Mouse (Mus musculus) thymus, postnatal 0 days (tissue): ENCODE results near the gene Olfr1385. TPM values are rescaled to one million over a fixed set of nuclear protein-coding genes. Genes with fewer than 3 reads are reported as not detected.
"Not testable (repeated sequence)": the region's sequence is repeated elsewhere in the genome, so short reads cannot be mapped to it uniquely, and the experiment has no call there.

Experiments used
- DNase-seq: peaks from one replicate; pipeline ENCODE4 v3.0.0-alpha.2; 2015; ENCODE audit warnings: low spot score
- polyA plus RNA-seq: library from polyadenylated mRNA; unstranded; fragments of >200 nt; fragmentation: Nextera tagmentation; extraction: Ambion mirVana; gene quantifications from 2 replicates; pipeline ENCODE4 v1.2.1, GENCODE M21; 2015

The Olfr1385 gene
- polyA plus RNA-seq = not detected in 2 replicates

DNA sequence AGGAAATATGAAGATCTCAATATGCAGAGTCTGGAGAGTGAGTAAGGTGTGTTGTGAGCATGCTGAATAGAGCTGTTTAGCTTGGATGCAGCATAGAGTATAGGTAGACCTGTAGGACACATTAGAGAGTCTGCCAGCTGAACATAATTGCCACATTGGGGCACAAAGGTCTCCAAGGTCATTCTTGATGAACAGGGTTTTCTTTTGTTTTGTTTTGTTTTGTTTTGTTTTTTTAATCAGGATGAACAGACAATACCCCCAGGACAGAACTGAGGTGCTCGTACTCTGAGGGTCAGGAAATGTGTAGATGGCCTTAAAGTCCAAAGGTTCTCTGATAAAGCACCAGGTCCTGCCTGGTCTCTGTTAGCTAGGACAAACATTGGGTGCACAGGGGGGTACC, at the start of gene Olfr1385:
TSS of gene Olfr1385 (plus strand) at position 301 of the 400 bp plus-strand sequence.
- not testable (repeated sequence) for DNase-seq

DNA sequence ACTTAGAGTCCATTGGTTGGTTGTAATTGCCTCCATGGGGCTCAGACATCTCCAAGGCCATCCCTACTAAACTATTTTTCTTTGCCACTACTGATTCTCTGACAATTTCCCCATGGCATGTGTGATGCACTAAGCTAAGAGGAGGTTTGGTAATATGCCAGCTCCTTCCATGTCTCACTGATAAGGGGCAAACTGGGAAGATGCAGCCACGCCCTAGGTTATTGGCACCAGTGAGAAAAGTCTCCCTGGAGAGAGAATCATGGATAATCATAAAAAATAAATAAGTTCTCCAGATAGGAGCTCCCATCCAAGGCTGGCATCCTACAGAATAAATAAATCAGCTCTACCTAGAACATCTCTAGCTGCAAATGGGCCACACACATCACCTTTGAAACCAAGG, 33.8 kb upstream of the Olfr1385 start, which contains the start of gene Olfr1387:
TSS of gene Olfr1387 (plus strand) at position 301 of the 400 bp plus-strand sequence.
- DNase-seq = no peak

DNA sequence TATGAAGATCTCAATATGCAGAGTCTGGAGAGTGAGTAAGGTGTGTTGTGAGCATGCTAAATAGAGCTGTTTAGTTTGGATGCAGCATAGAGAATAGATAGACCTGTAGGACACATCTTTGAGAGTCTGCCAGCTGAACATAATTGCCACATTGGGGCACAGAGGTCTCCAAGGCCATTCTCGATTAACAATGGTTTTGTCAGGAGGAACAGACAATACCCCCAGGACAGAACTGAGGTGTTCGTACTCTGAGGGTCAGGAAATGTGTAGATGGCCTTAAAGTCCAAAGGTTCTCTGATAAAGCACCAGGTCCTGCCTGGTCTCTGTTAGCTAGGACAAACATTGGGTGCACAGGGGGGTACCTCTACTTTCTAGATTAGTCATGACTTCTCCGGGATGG, 24.1 kb upstream of the Olfr1385 start, which contains the start of gene Olfr1386:
TSS of gene Olfr1386 (plus strand) at position 301 of the 400 bp plus-strand sequence.
- not testable (repeated sequence) for DNase-seq

DNA sequence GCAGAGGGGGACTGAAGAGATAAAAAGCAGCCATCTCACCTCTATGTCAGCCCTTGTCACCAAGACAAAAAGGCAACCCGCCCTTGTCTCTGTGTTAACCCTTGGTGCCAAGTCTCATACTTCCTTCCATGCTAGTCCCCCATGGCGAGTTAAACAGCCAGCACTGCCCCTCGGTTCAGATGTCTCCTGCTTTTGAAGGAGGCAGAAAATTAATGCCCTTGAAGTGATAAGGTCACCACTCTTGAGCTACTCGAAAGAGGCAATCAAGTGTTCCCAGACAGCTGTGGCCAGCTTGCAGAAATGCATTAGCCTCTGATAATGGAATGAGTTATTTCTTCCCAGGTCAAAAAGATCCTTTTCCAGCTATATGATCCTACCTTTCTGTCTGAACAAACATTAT, 2.9 kb upstream of the Olfr1385 start:
- no peak for DNase-seq

DNA sequence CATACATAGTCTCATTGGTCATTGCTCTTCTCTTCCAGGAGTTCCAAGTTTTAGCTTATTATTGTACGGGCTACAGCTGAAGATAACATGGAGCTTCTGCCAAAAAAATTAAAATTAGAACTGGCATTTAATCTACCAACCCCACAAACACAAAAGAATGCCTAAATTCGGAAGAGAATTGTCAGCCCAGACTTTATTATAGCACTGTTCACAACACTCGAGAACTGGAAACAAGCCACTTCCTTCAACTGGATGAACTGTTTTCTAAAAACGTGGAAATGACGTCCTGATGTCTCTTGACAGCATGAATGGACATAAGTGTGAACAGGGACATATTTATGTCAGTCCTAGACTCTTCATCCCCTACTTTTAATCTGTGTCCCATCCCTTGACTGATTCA, 29.2 kb downstream of the Olfr1385 start:
- DNase-seq = no peak

DNA sequence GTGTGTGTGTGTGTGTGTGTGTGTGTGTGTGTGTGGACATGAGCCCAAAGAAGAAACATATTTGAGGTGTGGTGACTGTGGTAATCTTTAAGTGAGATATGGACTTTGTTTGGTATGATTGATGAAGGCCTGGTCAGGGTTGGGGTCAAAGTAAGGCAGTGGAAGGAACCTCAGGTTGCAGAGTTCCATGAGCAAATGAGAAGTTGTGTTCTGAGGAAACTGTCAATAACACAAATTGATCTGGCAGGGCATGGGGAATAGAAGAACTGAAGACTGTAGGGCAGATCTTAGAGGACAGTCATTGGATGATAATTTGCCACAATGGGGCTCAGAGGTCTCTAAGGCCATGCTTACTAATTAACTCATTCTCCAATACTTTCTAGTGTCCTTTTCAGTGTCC, 30.5 kb downstream of the Olfr1385 start, which contains the start of gene Olfr1383:
TSS of gene Olfr1383 (plus strand) at position 301 of the 400 bp plus-strand sequence.
- DNase-seq = no peak

DNA sequence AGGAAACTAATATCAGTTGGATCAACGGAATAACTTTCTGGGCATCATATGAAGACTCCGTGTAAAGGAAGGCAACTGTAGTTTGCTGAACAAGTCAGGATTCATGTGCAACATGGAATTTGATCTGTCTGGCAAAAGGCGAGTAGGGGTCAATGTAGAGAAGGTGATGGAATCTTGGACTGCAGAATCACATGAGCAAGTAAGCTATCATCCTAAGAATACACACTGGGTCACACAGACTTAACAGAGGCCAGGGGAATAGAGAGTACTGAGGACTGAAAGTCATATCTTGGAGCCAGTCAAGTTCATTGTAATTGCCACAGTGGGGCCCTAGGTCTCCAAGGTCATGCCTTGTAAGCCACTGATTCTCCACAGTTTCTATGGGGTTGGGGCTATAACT, 39.1 kb downstream of the Olfr1385 start, which contains the start of gene Olfr1382:
TSS of gene Olfr1382 (plus strand) at position 301 of the 400 bp plus-strand sequence.
- DNase-seq = no peak

DNA sequence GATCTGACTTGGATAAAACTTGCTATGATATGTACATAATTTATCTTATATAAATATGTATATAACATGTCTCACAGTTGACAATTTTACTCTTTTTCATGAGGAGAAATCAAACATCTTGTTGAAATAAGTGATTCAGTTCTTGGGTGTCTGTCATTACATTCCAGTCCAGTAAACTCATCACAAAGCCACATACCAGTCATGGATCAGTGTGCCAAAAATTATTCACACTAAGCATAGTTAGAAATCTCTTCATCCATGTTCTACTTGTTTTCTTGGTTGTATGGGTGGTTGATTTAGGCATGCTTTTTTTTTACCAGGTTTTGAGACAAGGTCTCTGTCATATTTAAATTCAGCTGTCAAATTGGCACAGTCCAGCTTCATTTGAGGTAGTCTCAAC, 43.9 kb downstream of the Olfr1385 start:
- DNase-seq = no peak

DNA sequence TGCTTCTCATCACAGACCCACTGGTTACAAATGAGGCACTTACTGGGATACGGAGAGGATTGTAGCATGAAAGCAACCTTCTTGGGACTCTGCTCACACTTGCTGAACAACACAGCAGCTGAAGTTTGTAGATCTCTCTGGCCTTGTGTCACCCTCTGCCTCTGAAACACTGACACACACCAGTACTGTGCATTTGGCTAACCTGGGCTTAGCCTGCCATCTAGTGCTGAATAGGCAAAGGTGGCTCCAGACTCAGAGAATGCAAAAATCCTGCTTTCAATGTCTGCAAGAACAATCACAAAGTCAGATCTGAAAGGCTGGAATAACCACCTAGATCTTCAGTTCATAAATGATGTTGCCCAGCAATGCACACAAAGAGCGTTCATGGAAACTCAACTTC, 47.8 kb downstream of the Olfr1385 start:
- DNase-seq = not testable (repeated sequence)

DNA sequence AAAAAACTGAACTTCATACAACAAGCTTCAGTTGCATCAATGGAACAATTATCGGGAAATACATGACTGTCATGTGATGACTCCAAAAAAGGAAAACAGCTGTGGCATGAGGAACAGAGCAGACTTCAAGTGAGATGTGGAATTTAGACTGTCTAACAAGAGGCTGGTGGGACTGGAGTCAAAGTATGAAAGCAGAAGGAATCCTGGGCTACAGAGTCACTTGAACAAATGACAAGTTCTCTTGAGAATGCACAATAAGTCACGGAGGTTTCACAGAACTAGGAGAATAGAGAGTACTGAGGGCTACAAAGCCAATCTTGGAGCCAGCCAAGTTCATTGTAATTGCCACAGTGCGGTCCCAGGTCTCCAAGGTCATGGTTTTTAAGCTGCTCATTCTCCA, 54.3 kb downstream of the Olfr1385 start, which contains the start of gene Olfr1381:
TSS of gene Olfr1381 (plus strand) at position 301 of the 400 bp plus-strand sequence.
- not testable (repeated sequence) for DNase-seq

Other genes with a start within 250 kb of the Olfr1385 start
- 82.0 and 82.7 TPM in 2 replicates for gene Mgat1, start 244.9 kb upstream of the Olfr1385 start, polyA plus RNA-seq
- gene Olfr1393, start 210.8 kb upstream of the Olfr1385 start, polyA plus RNA-seq = not detected in 2 replicates
- not detected in 2 replicates for gene Olfr1392, start 203.8 kb upstream of the Olfr1385 start, polyA plus RNA-seq
- not detected in 2 replicates for gene Olfr10, start 184.3 kb upstream of the Olfr1385 start, polyA plus RNA-seq
- not detected in 2 replicates for gene Olfr1391, start 166.3 kb upstream of the Olfr1385 start, polyA plus RNA-seq
- gene Olfr1390, start 153.9 kb upstream of the Olfr1385 start, polyA plus RNA-seq = not detected in 2 replicates
- gene Olfr1389, start 66.0 kb upstream of the Olfr1385 start, polyA plus RNA-seq = not detected in 2 replicates
- 0.04 and 0.05 TPM in 2 replicates for gene Olfr1388, start 52.4 kb upstream of the Olfr1385 start, polyA plus RNA-seq
- not detected in 2 replicates for gene Olfr1387, start 33.7 kb upstream of the Olfr1385 start, polyA plus RNA-seq
- gene Olfr1386, start 24.0 kb upstream of the Olfr1385 start, polyA plus RNA-seq = not detected in 2 replicates
- not detected in 2 replicates for gene Olfr1384, start 17.7 kb downstream of the Olfr1385 start, polyA plus RNA-seq
- not detected in 2 replicates for gene Olfr1383, start 30.6 kb downstream of the Olfr1385 start, polyA plus RNA-seq
- not detected in 2 replicates for gene Olfr1382, start 39.2 kb downstream of the Olfr1385 start, polyA plus RNA-seq
- not detected in 2 replicates for gene Olfr1381, start 54.4 kb downstream of the Olfr1385 start, polyA plus RNA-seq
- not detected in 2 replicates for gene Olfr1380, start 67.8 kb downstream of the Olfr1385 start, polyA plus RNA-seq
- gene Flt4, start 120.2 kb downstream of the Olfr1385 start, polyA plus RNA-seq = 0.31 and 0.35 TPM in 2 replicates
- 2.5 and 5.7 TPM in 2 replicates for gene Scgb3a1, start 174.5 kb downstream of the Olfr1385 start, polyA plus RNA-seq
- gene Cnot6, start 223.7 kb downstream of the Olfr1385 start, polyA plus RNA-seq = 84.6 and 112 TPM in 2 replicates